ENCODE assay signal across 23 mouse cellular contexts in genomic region chr8:48157718-48158117, GRCm38 (mm10). TPM values are rescaled to one million over a fixed set of nuclear protein-coding genes. Genes with fewer than 3 reads are reported as not detected.
"Had no signal": no experiment of that assay in that cellular context is flagged by ENCODE, and none has a peak within 500 bp of the region (broad histone marks: within the 10 kb centered on the region; RNA-seq: fewer than 3 reads in every experiment).

No protein-coding gene starts in this region.

- DNase-seq: kidney, adult 11 months; kidney, adult 9 months; kidney, postnatal 10 days; kidney, postnatal 4 days; left cerebral cortex, postnatal 4 days; liver; lung, adult 18-20 months; lung, postnatal 10 days; lung, postnatal 36 days; retina, postnatal 1 day; right cerebral cortex, postnatal 25 days; spleen, adult 18-20 months; thymus, postnatal 36 days had no signal

- H3K9ac ChIP-seq: intestine, embryonic 15.5 days; limb, embryonic 13.5 days; liver, embryonic 12.5 days; liver, embryonic 15.5 days; lung, embryonic 15.5 days; midbrain, embryonic 12.5 days; stomach, embryonic 15.5 days had no signal

- ATAC-seq: intestine, embryonic 15.5 days; liver, embryonic 12.5 days; midbrain, embryonic 16.5 days had no signal

- H3K27ac ChIP-seq: intestine, embryonic 15.5 days; limb, embryonic 13.5 days; liver, embryonic 12.5 days; liver, embryonic 15.5 days; lung, embryonic 15.5 days; midbrain, embryonic 12.5 days; stomach, embryonic 15.5 days had no signal

- H3K4me2 ChIP-seq: intestine, embryonic 15.5 days; liver, embryonic 12.5 days; liver, embryonic 15.5 days; lung, embryonic 15.5 days; midbrain, embryonic 12.5 days; stomach, embryonic 15.5 days had no signal

- H3K9me3 ChIP-seq: intestine, embryonic 15.5 days; liver, embryonic 12.5 days; liver, embryonic 15.5 days; lung, embryonic 15.5 days; midbrain, embryonic 12.5 days; stomach, embryonic 15.5 days had no signal

- H3K36me3 ChIP-seq: intestine, embryonic 15.5 days; limb, embryonic 13.5 days; liver, embryonic 12.5 days; liver, embryonic 15.5 days; lung, embryonic 15.5 days; midbrain, embryonic 12.5 days; stomach, embryonic 15.5 days had no signal

- H3K4me1 ChIP-seq: liver, embryonic 12.5 days; liver, embryonic 15.5 days; megakaryocyte, embryonic 14.5 days had no signal

- H3K27me3 ChIP-seq: intestine, embryonic 15.5 days; liver, embryonic 12.5 days; liver, embryonic 15.5 days; lung, embryonic 15.5 days; megakaryocyte, embryonic 14.5 days; stomach, embryonic 15.5 days had no signal

- H3K4me3 ChIP-seq: intestine, embryonic 15.5 days; limb, embryonic 13.5 days; liver, embryonic 12.5 days; liver, embryonic 15.5 days; lung, embryonic 15.5 days; megakaryocyte, embryonic 14.5 days; midbrain, embryonic 12.5 days; stomach, embryonic 15.5 days had no signal

RNA-seq across cellular contexts. Expression of gene Dctd, which starts 58.8 kb away (rescaled TPM):
- total RNA-seq: neutrophil, adult 5-6 weeks had no signal
